Mouse (Mus musculus) CH12.LX (cell line): ENCODE results near the gene Psmc5. TPM values are rescaled to one million over a fixed set of nuclear protein-coding genes. Genes with fewer than 3 reads are reported as not detected.
A peak's percentile ranks its signal among the peaks of the same experiment; 100 is the strongest.

Experiments
- DNase-seq: peaks from one replicate; pipeline ENCODE4 v3.0.0-alpha.2; 2013; ENCODE audit errors: extremely low read depth
- H3K27ac ChIP-seq: 2 replicates; pipeline ENCODE4 v1.5.1; 2012; ENCODE audit warnings: low read depth, mild to moderate bottlenecking, control low read depth, moderate library complexity; ENCODE audit not compliant: insufficient read depth
- H3K27me3 ChIP-seq: replicated peaks from 2 replicates; pipeline ENCODE3; 2012; ENCODE audit warnings: inconsistent platforms
- H3K36me3 ChIP-seq, 2 experiments: replicated peaks in 1 of 2; 2 replicates each; pipeline versions ENCODE3 to v1.6.1; 2012; ENCODE audit warnings: inconsistent platforms in 1 of 2, low read length in 1 of 2, mild to moderate bottlenecking in 1 of 2, mixed read lengths in 1 of 2, moderate library complexity in 1 of 2; ENCODE audit not compliant: control insufficient read depth in 1 of 2, insufficient read depth in 1 of 2
- H3K4me1 ChIP-seq, 2 experiments: 2 replicates each; pipeline ENCODE4 v1.6.1; 2012; ENCODE audit warnings: inconsistent platforms in 1 of 2, moderate library complexity in 1 of 2; ENCODE audit not compliant: insufficient read depth in 2 of 2, control insufficient read depth in 1 of 2
- H3K4me2 ChIP-seq: 2 replicates; pipeline ENCODE4 v1.6.1; 2012; ENCODE audit warnings: low read depth, mild to moderate bottlenecking, control low read depth; ENCODE audit not compliant: poor library complexity, insufficient read depth, severe bottlenecking
- H3K4me3 ChIP-seq, 3 experiments: fragments of 150-350 bp in 1 of 3; sonication (generic) in 1 of 3; replicated peaks in 1 of 3; 2 replicates each; pipeline versions ENCODE3 to v1.5.1; 2011 to 2012; ENCODE audit warnings: low read depth in 2 of 3, low read length in 2 of 3, mild to moderate bottlenecking in 2 of 3, moderate library complexity in 2 of 3, control low read depth in 1 of 3, improper control_type of control experiment in 1 of 3, inconsistent platforms in 1 of 3, mixed read lengths in 1 of 3; ENCODE audit not compliant: poor library complexity in 1 of 3
- H3K79me2 ChIP-seq: replicated peaks from 2 replicates; pipeline ENCODE4 v1.6.1; 2012; ENCODE audit warnings: mild to moderate bottlenecking, moderate library complexity; ENCODE audit not compliant: control insufficient read depth, poor library complexity, insufficient read depth, severe bottlenecking; ENCODE audit errors: extremely low read depth
- H3K9ac ChIP-seq: 2 replicates; pipeline ENCODE4 v1.6.1; 2012; ENCODE audit warnings: low read depth, mild to moderate bottlenecking, control low read depth, moderate library complexity; ENCODE audit not compliant: insufficient read depth
- H3K9me3 ChIP-seq: replicated peaks from 2 replicates; pipeline ENCODE3; 2012; ENCODE audit warnings: low read length, inconsistent platforms, mixed read lengths
- BHLHE40 ChIP-seq: IDR thresholded peaks from 2 replicates; pipeline ENCODE4 v1.6.1; 2011; ENCODE audit warnings: mild to moderate bottlenecking, low read depth, low read length, improper control_type of control experiment
- CHD1 ChIP-seq: IDR thresholded peaks from 2 replicates; pipeline ENCODE4 v1.6.1; 2012; ENCODE audit warnings: low read depth, low read length, improper control_type of control experiment, inconsistent platforms
- CHD2 ChIP-seq: IDR thresholded peaks from 2 replicates; pipeline ENCODE4 v1.6.1; 2011; ENCODE audit warnings: low read length, improper control_type of control experiment
- CTCF ChIP-seq, 2 experiments: IDR thresholded peaks in 1 of 2; conservative IDR thresholded peaks in 1 of 2; 2 replicates each; pipeline ENCODE4 v1.5.1; 2011 to 2012; ENCODE audit warnings: low read depth in 2 of 2, low read length in 2 of 2, improper control_type of control experiment in 1 of 2, inconsistent platforms in 1 of 2, mild to moderate bottlenecking in 1 of 2, moderate library complexity in 1 of 2
- E2F4 ChIP-seq: IDR thresholded peaks from 2 replicates; pipeline ENCODE4 v1.6.1; 2011; ENCODE audit warnings: low read depth, low read length, improper control_type of control experiment; ENCODE audit not compliant: insufficient replicate concordance
- EP300 ChIP-seq: IDR thresholded peaks from 2 replicates; pipeline ENCODE4 v1.6.1; 2011; ENCODE audit warnings: low read length, improper control_type of control experiment
- ETS1 ChIP-seq: conservative IDR thresholded peaks from 2 replicates; pipeline ENCODE4 v1.6.1; 2012; ENCODE audit warnings: low read depth, mild to moderate bottlenecking, inconsistent platforms, low read length, improper control_type of control experiment, moderate library complexity
- GABPA ChIP-seq: IDR thresholded peaks from 2 replicates; pipeline ENCODE4 v1.6.1; 2012; ENCODE audit warnings: low read depth, low read length, improper control_type of control experiment, inconsistent platforms; ENCODE audit not compliant: insufficient replicate concordance
- IRF4 ChIP-seq: IDR thresholded peaks from 2 replicates; pipeline ENCODE4 v1.6.1; 2014; ENCODE audit warnings: low read depth, mild to moderate bottlenecking, inconsistent platforms, low read length, improper control_type of control experiment
- JUN ChIP-seq: IDR thresholded peaks from 2 replicates; pipeline ENCODE4 v1.6.1; 2011; ENCODE audit warnings: low read depth, mild to moderate bottlenecking, low read length, improper control_type of control experiment, moderate library complexity; ENCODE audit not compliant: insufficient read depth
- JUND ChIP-seq: conservative IDR thresholded peaks from 2 replicates; pipeline ENCODE4 v1.6.1; 2011; ENCODE audit warnings: low read depth, low read length, improper control_type of control experiment
- KAT2A ChIP-seq: IDR thresholded peaks from 2 replicates; pipeline ENCODE4 v1.6.1; 2012; ENCODE audit warnings: low read length, improper control_type of control experiment, inconsistent platforms; ENCODE audit not compliant: insufficient replicate concordance
- MAFK ChIP-seq: IDR thresholded peaks from 2 replicates; pipeline ENCODE4 v1.6.1; 2011; ENCODE audit warnings: low read length, improper control_type of control experiment; ENCODE audit not compliant: insufficient replicate concordance
- MAX ChIP-seq: IDR thresholded peaks from 2 replicates; pipeline ENCODE4 v1.6.1; 2011; ENCODE audit warnings: low read length, improper control_type of control experiment
- MAZ ChIP-seq: IDR thresholded peaks from 2 replicates; pipeline ENCODE4 v1.6.1; 2012; ENCODE audit warnings: low read depth, mild to moderate bottlenecking, inconsistent platforms, low read length, improper control_type of control experiment, moderate library complexity
- MEF2A ChIP-seq: IDR thresholded peaks from 2 replicates; pipeline ENCODE4 v1.6.1; 2014; ENCODE audit warnings: low read depth, mild to moderate bottlenecking, inconsistent platforms, low read length, improper control_type of control experiment, borderline replicate concordance
- MXI1 ChIP-seq: IDR thresholded peaks from 2 replicates; pipeline ENCODE4 v1.6.1; 2011; ENCODE audit warnings: mild to moderate bottlenecking, low read depth, low read length, improper control_type of control experiment
- MYC ChIP-seq: IDR thresholded peaks from 2 replicates; pipeline ENCODE4 v1.6.1; 2011; ENCODE audit warnings: low read depth, mild to moderate bottlenecking, improper control_type of control experiment, low read length
- NELFE ChIP-seq: IDR thresholded peaks from 2 replicates; pipeline ENCODE4 v1.6.1; 2011; ENCODE audit warnings: low read depth, low read length, improper control_type of control experiment
- POLR2AphosphoS2 ChIP-seq: IDR thresholded peaks from 2 replicates; pipeline ENCODE4 v1.6.1; 2011; ENCODE audit warnings: low read depth, low read length, improper control_type of control experiment
- RAD21 ChIP-seq: IDR thresholded peaks from 2 replicates; pipeline ENCODE4 v1.6.1; 2011; ENCODE audit warnings: low read depth, mild to moderate bottlenecking, low read length, improper control_type of control experiment, moderate library complexity
- RCOR1 ChIP-seq: conservative IDR thresholded peaks from 2 replicates; pipeline ENCODE4 v1.6.1; 2012; ENCODE audit warnings: low read depth, mild to moderate bottlenecking, inconsistent platforms, low read length, improper control_type of control experiment
- SIN3A ChIP-seq: IDR thresholded peaks from 2 replicates; pipeline ENCODE4 v1.6.1; 2012; ENCODE audit warnings: low read length, improper control_type of control experiment, inconsistent platforms
- SMC3 ChIP-seq: IDR thresholded peaks from 2 replicates; pipeline ENCODE4 v1.6.1; 2011; ENCODE audit warnings: low read depth, low read length, improper control_type of control experiment
- TBP ChIP-seq: conservative IDR thresholded peaks from 2 replicates; pipeline ENCODE4 v1.6.1; 2011; ENCODE audit warnings: low read depth, low read length, improper control_type of control experiment
- TCF12 ChIP-seq: IDR thresholded peaks from 2 replicates; pipeline ENCODE4 v1.6.1; 2014; ENCODE audit warnings: low read depth, mild to moderate bottlenecking, inconsistent platforms, low read length, improper control_type of control experiment
- USF2 ChIP-seq: conservative IDR thresholded peaks from 2 replicates; pipeline ENCODE4 v1.6.1; 2011; ENCODE audit warnings: low read depth, low read length, improper control_type of control experiment
- ZC3H11A ChIP-seq: IDR thresholded peaks from 2 replicates; pipeline ENCODE4 v1.6.1; 2012; ENCODE audit warnings: low read depth, mild to moderate bottlenecking, inconsistent platforms, low read length, improper control_type of control experiment
- dilution Hi-C: fragments of 300-500 bp; cut with MboI; formaldehyde crosslinking; loops from 2 replicates; pipeline ENCODE4 v1.14.3; 2020; ENCODE audit warnings: low sequenced_read_pairs; ENCODE audit not compliant: extremely low pct_unique_long_range_greater_than_20kb, extremely low pct_ligation_motif_present
- in situ Hi-C: fragments of 300-500 bp; cut with MboI; formaldehyde crosslinking; loops from 3 replicates; pipeline ENCODE4 v1.14.3; 2019; ENCODE audit warnings: low sequenced_read_pairs, low pct_ligation_motif_present, low pct_unique_long_range_greater_than_20kb, mixed read lengths
- polyA plus RNA-seq: library from polyadenylated mRNA; unstranded; fragments of >175 nt; gene quantifications from 2 replicates; pipeline ENCODE4 v1.2.1, GENCODE M21; 2012; ENCODE audit warnings: low read depth; ENCODE audit not compliant: insufficient read length
- total RNA-seq, 2 experiments: library from RNA; depleted of rRNA; stranded (reverse); fragments of 300-350 nt in 1 of 2; fragments of >200 nt in 1 of 2; gene quantifications; 2 replicates each; pipeline ENCODE4 v1.2.3; 2012 to 2014

The Psmc5 gene
- total and polyA plus RNA-seq, 3 experiments: 139 to 344 (median 250) TPM

DNA sequence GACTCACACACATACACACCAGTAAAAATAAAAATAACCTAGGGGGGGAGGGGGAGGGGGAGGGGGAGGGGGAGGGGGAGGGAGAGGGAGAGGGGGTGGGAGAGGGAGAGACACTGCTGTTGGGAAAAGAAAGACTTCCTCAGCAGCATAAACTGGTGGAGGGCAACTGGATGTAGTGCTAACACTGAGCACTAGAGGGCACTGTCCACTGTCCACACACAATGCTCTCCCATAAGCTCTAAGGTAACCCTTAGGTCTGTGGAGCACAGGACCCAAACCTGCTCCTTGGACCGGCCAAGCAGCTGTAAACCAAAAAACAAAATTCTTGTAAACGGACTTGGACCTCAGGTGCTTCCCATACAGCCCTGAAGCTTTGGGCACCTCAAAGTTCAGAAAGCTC, 46.7 kb downstream of the Psmc5 start:
- dilution Hi-C loops (no loop called here), in situ Hi-C loops (loop anchor here (25.0 kb wide), 1 partner anchor 460 kb away; the partner anchor contains the start of genes Milr1 and Pecam1)
- no peak overlapping the region for H3K4me3 ChIP-seq
- 0 out of 2 replicates have a peak overlapping the region, but pooled peaks have one; percentile 7 for H3K4me2 ChIP-seq
- no peaks in the 10 kb centered on the region for H3K79me2 ChIP-seq
- H3K9ac ChIP-seq: no peak overlapping the region
- H3K27me3 ChIP-seq: no peaks in the 10 kb centered on the region
- TF ChIP-seq RAD21 (peak; percentile 96), IRF4 (peak; percentile 37; the same call in 1 of the 2 replicates), MXI1 (peak; percentile 4; the same call in 1 of the 2 replicates), MEF2A (0 out of 2 replicates have a peak, but pooled peaks have one; percentile 57), RCOR1 (no peak), GABPA (no peak), MYC (peak; percentile 62; the same call in 1 of the 2 replicates), NELFE (peak; percentile 47), CHD2 (no peak), ZC3H11A (peak; percentile 97), MAZ (no peak), SMC3 (peak; percentile 99), CTCF (conservative IDR thresholded peaks at IDR 0.05 in 1 of 2, IDR thresholded peaks at IDR 0.05 in 1 of 2; ENCODE audit: low read depth in 2 of 2, low read length in 2 of 2) (peak; percentile 96 to 97)
- peak; percentile 90 for DNase-seq
- H3K4me1 ChIP-seq: peaks cover 33 to 46% of the 10 kb centered on the region in 2 experiments
- H3K9me3 ChIP-seq: peaks cover 2% of the 10 kb centered on the region
- no peaks in the 10 kb centered on the region for H3K36me3 ChIP-seq
- no peak overlapping the region for H3K27ac ChIP-seq

DNA sequence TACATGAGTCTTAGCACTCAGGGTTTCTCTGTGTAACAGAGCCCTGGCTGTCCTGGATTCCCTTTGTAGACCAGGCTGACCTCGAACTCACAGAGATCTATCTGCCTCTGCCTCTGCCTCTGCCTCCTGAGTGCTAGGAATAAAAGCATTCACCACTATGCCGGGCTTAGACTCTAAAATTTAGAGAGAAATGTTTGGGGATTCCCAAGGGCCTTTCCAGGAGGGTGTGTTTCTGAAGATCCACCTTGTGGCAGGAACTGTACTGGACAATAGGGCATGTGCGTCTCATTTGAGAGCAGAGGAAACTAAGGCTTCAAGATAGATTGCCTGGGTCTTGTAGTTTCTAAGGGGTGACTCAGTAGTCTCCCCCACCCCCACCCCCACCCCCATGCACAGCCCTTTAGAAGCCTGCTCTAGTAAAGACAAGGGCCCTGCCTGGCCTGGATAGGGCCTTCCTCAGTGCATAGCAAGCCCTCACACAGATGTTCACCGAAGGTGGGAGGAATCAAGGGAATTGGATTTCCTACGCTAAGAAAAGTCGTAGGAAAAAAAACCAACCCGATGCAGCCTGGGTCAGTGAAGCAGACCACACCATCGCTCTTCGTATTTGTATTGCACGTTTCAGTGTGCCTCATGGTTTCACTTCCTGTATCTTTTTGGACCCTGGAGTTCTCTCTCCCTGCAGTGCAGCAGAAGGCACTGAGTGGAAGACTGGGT, 49.6 kb downstream of the Psmc5 start:
- no peaks in the 10 kb centered on the region for H3K27me3 ChIP-seq
- H3K36me3 ChIP-seq: peaks cover 4% of the 10 kb centered on the region in 2 experiments
- H3K9ac ChIP-seq: peak overlapping the region; percentile 18; the same call in 1 of the 2 replicates
- in situ Hi-C loops: loop anchor here (25.0 kb wide), 1 partner anchor 457 kb away; the partner anchor contains the start of genes Milr1 and Pecam1
- H3K4me1 ChIP-seq: peaks cover 40 to 64% of the 10 kb centered on the region in 2 experiments
- H3K4me3 ChIP-seq: peak overlapping the region in 2 of 3 experiments; percentile 5 to 40
- peak overlapping the region; percentile 92 for H3K27ac ChIP-seq
- dilution Hi-C loops: no loop called here
- H3K9me3 ChIP-seq: no peaks in the 10 kb centered on the region
- DNase-seq: peak; percentile 92
- H3K79me2 ChIP-seq: no peaks in the 10 kb centered on the region; the same call in 1 of the 2 replicates
- peak overlapping the region; percentile 85 for H3K4me2 ChIP-seq
- TF ChIP-seq IRF4 (peak; percentile 99), CTCF (conservative IDR thresholded peaks at IDR 0.05 in 1 of 2, IDR thresholded peaks at IDR 0.05 in 1 of 2; ENCODE audit: low read depth in 2 of 2, low read length in 2 of 2) (peak in 1 of 2 experiments; percentile 7; a peak in 1 of 4 replicates), GABPA (no peak), BHLHE40 (peak; percentile 99), ETS1 (peak; percentile 95), E2F4 (no peak), USF2 (no peak), JUN (no peak), CHD1 (no peak), MAZ (peak; percentile 65; the same call in 1 of the 2 replicates), SMC3 (peak; percentile 5), MAFK (no peak; the same call in 1 of the 2 replicates), MAX (peak; percentile 87), TCF12 (peak; percentile 85), JUND (no peak; the same call in none of the 2 replicates), POLR2AphosphoS2 (no peak), TBP (no peak; the same call in 1 of the 2 replicates), SIN3A (peak; percentile 82), MEF2A (peak; percentile 81), CHD2 (peak; percentile 81), ZC3H11A (no peak), KAT2A (0 out of 2 replicates have a peak, but pooled peaks have one; percentile 43), EP300 (peak; percentile 96)
